Mouse (Mus musculus): Measurements from ENCODE around the gene Klc3.

Gene Klc3

DNA sequence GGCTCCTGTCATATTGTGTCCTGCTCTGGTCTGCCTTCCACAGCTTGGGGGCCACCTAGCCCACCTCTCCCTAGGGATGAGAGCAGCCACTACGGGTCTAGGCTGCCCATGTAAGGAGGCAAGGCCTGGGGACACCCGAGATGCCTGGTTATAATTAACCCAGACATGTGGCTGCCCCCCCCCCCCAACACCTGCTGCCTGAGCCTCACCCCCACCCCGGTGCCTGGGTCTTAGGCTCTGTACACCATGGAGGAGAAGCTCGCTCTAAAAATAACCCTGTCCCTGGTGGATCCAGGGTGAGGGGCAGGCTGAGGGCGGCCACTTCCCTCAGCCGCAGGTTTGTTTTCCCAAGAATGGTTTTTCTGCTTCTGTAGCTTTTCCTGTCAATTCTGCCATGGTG lies 5.8 kb upstream of the Klc3 start:
- no peak for DNase-seq (ENCODE audit: low spot score in 2 of 2)

DNA sequence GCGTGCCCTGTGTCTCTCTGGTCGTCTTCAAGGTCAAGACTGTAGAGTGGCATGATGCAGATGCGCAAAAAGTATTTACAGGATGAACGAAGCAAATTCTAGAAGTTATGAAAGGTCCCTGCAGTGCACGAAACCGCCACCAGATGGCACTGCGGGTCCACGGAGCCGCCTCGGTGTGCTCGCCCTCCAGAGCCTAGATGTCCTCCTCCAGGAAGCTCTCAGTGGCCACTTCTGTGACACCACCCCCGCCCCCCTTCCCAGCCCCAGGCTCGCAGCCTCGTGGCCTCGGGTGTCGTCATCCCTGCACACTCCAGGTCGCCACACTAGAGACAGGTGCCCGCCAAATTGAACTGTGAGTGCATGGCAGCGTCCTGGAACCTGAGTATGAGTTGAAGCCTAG lies 1.5 kb upstream of the Klc3 start:
- DNase-seq (ENCODE audit: low spot score in 2 of 2) = peak; percentile 82 to 90

DNA sequence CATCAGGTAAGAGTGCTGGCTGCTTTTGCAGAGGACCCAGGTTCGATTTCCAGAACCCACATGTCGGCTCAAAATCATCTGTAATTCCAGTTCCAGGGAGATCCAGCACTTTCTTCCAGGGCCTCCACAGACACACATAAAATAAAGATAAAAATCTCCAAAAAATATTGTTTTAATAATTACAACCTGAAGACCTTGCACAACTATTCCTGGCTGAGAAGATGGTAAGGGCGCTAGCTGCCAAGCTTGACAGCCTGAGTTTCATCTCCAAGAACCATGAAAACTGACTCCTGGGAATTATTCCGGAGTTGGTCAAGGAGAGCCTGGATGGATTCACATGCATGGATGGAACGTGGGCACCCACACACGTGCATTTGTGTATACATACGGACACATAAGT lies 572 bp upstream of the Klc3 start, which contains the start of gene Ckm:
TSS of gene Ckm (plus strand) at position 301 of the 400 bp plus-strand sequence.
- no peak for DNase-seq (ENCODE audit: low spot score in 2 of 2)

DNA sequence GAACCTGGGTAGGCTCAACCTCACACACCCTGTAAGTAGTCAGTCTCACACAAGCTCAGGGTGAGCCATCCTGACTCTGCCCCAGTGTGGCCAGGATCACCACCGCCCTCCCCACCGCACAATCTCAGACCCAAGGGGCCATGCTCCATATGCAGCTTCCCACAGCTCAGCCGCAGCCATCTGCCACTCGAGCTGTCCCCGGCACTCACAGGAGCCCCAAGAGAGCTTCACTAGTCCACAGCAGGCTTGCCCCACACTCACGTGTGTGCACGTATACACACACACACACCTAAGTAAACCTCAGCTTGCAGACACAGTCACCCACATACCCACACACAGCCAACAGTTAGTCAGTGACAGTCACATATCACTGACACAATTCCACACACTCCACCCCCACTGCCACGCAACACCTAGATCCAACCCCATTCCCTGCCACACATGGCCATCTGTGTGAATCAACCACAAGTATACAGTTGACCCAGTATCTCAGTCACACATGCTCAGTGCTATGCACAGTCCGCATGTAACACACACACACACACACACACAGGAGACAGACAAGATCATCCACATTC lies 1.3 kb downstream of the Klc3 start:
- no peak for DNase-seq (ENCODE audit: low spot score in 2 of 2)

DNA sequence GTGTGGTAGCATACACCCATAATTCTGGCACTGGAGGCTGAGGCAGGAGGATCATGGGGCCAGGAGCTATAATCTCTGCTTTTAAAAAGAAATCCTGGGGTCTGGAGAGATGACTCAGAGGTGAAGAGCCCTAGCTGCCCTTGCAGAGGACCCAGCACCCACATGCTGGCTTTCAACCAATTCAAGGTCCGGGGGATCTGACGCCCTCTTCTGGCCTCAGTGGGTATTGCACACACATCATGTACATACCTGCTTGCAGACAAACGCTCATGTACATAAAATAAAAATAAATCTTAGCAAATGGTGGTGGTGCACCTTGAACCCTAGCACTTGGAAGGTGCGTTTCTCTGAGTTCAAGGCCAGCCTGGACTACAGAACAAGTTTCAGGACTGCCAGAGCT lies 3.0 kb downstream of the Klc3 start:
- no peak for DNase-seq (ENCODE audit: low spot score in 2 of 2)

DNA sequence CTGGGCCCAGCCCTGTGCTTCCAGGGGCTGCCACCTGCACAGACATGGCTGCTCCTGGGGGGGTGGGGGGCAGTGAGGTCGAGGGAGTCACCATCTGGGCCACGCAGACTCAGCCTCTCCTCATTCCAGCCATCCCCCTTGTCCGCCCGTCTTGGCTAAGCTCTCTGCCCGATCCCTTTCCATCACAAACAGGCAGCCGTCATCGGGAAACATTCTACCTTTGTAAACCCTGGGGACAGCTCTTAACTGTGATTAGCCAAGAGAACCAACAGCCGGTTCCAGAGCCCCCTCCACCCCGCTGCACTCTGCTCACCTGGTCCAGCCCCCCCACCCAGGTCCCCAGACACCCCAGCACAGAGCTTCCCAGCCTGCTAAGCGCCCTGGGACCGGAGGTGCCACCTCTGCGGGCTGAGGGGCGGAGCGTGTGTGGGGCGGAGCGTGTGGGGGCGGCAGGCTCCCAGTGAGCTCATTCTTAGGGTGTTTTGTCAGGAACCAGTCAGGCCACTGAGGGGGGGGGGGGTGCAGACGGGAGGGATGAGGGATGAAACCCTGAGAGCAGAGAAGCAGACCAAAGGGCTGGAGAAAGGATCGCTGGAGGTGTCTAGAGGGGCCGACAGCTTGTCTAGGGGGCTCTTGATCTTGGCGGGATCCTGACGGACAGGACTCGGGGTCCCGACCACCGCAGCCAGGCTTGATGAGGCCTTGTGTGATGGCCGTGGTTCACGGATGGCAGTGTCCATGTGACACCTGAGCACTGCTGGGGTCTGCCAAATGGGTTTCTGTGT lies 4.2 kb downstream of the Klc3 start:
- peak in 1 of 2 experiments; percentile 55 for DNase-seq (ENCODE audit: low spot score in 2 of 2)

DNA sequence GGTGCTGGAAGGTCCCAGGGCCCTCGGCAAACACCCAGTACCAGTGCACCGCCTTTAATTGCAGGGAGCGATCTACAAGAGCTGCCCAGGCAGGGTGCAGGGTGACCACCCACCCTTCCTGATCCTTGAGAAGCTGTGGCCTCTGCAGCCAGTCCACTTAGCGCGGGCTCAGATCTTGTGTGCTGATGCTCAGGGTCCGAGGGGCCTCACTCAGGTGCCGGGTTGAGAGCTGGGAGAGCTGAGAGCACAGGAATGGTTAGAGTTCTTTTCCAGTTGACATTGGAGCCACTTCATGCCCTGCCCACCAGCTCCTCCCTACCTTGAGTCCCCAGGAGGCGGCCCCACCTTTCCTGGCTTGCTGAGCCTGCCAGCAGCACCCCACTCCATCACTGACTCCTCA lies 9.4 kb downstream of the Klc3 start:
- DNase-seq (ENCODE audit: low spot score in 2 of 2) = no peak

DNA sequence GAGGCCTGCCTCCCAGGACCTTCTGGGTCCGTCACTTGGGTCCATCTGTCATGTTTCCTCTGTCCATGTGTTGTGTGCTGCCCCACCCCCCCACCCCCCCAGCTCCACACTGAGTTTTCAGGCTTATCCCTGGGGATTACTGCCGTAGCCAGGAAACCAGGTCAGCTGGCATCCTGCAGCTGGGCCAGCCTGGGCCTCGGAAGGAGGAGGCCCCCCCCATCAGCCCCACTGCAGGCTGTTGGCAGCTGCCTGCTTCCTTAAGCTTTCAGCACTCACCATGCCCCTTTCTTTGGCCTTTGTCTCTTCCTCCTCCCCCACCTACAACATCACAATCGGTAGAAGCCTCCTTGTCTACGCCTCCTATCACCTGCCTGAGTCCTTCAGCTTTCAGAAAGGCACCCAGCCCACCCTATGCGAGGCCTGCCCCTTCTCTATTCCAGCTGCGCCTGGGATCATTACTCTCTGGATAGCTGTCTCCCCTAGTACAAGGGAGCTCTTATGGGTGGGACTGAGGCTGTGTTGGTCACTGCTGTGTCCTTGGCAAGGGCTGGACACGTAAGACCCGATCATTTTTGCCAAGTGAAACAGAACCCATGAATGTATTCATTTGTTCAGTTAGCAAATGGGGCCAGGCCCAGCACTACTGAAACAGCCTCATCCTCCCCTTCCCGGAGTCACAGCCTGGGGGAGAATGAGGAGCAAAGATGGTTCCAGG lies 15.0 kb downstream of the Klc3 start:
- no peak for DNase-seq (ENCODE audit: low spot score in 2 of 2)

DNA sequence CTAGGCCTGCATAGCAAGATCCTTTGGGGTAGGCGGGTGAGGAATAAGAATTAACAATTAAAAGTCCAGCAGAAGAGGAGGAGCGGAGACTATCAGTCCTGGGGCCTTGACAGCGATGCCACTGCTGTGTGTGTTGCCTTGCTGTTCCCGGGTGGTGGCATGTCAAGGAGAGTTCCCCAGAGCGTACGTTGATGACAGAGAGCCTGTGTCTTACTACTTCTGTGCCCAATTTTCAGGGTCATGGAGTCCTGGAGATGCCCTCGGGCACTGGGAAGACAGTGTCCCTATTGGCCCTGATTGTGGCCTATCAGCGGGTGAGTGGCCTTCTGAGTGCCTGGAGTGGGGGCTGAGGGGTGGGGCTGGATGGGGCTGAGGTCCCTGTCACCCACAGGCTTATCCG lies 20.2 kb downstream of the Klc3 start:
- no peak for DNase-seq (ENCODE audit: low spot score in 2 of 2)

DNA sequence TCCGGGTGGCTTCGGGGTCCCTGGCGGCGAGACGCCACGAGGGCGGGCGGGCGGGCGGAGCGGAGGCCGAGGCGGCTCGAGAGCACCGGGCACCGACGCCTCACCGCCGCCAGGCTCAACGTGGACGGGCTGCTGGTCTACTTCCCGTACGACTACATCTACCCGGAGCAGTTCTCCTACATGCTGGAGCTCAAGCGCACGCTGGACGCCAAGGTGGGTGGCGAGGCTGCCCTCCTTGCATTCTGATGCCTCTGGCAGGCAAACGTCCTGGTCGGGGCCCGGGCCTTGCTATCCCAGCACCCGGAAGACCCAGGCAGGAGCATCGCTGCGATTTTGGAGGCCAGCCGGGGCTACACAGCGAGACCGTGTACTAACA lies 21.8 kb downstream of the Klc3 start:
- DNase-seq (ENCODE audit: low spot score in 2 of 2) = no peak

DNA sequence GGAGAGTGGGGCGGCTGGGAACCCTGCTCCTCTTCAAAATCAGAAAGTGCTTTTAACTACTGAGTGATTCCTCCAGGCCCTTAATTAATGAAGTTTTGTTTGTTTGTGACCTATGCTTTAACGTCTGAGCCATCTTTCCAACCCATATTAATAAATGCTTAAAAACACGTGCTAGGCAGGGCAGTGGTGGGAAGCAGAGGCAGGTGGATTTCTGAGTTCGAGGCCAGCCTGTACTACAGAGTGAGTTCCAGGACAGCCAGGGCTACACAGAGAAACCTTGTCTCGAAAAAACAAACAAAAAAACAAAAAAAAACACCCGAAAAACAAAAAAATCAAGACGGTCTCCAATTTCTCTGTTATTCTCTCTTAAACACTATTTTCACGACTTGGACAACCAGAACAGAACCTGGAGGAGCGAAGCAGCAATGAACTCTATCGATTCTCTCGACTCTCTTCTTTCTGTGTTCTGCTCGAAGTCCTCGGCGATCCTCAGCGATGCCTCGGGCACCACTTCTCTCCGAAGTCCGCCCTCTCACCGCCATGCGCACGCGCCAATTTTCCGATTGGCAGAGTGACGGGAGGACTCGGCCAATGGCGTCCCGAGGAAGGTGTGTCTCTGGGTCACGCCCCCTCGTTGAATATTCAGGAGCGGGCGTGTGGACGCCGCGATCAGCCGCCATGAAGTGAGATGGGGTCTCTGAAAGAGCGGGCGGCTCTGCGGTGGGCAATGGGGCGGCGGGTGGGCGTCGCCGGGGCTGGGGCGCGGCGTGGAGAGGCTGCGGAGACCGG lies 22.3 kb downstream of the Klc3 start, which contains the start of gene Ercc2:
TSS of gene Ercc2 (plus strand) at position 634 of the 789 bp plus-strand sequence.
- DNase-seq (ENCODE audit: low spot score in 2 of 2) = peak; percentile 96 to 99

DNA sequence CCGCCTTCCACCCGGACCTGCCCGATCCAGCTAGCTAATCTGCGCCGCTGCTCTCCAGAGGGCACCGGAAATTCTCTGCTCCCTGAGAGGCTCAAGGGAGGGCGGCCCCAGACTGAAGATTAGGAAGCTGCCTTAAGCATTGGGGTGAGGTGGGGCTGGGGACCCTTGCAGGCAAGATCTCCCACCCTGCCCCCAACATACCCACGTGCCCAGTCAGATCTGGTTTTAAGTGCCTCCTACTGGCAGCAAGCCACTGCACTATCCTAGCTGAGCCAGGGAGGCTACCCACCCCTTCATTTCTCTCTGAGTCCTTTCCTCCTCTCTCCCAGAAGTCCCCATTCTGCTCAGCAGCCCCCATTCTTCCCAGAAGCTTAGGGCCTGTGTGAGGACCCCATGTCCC lies 25.9 kb downstream of the Klc3 start:
- no peak for DNase-seq (ENCODE audit: low spot score in 2 of 2)

DNA sequence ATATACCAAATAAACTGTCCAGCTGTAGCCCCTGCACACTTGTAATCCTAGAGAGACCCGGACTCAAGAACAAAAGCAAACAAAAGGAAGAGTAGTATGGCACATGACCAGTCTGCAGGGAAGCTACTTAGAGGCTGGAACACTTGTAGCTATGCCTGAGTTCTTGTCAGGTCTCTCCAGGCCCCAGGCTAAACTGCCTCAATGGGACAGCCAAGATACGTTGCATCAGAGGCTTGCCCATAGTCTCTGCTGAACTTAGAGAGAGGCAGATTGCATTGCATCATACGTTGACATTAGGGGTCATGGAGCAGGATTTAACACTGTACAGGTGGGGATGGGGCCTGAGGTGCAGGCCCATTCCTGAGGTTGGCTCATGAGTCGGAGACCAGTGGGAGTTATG lies 27.9 kb downstream of the Klc3 start:
- DNase-seq (ENCODE audit: low spot score in 2 of 2) = no peak

DNA sequence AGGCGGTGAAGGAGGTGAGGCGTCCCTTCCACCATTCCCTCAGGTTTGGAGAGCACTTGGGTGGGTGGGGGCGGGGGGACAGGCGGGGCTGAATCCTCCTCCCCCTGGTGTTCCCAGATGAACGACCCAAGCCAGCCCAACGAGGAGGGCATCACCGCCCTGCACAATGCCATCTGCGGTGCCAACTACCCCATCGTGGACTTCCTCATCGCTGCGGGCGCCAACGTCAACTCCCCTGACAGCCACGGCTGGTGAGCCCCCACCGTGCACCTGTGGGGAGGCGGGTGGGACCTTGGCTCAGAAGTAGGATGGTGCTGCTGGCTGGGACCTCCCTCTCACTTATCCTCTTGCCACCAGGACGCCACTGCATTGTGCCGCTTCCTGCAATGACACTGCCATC lies 28.5 kb downstream of the Klc3 start:
- DNase-seq (ENCODE audit: low spot score in 2 of 2) = no peak

DNA sequence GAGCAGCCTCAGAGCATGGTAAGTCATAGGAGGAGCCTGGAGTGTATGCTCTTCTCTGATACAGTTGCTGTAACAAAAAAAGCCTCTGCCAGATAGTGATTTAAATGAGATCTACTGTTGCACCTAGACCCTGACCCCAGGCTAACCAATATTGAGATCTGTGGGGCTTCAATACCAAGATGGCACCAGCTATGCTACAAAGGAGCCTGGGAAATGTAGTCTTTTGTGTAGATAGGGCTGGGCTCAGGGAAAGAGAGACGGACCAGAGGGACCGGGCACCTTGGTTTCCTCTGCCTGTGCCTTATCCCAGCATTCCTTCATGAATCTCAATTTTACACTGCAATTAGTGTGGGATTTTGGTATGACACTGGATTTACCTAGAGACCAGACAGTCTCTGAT lies 30.5 kb downstream of the Klc3 start:
- DNase-seq (ENCODE audit: low spot score in 2 of 2) = no peak

DNA sequence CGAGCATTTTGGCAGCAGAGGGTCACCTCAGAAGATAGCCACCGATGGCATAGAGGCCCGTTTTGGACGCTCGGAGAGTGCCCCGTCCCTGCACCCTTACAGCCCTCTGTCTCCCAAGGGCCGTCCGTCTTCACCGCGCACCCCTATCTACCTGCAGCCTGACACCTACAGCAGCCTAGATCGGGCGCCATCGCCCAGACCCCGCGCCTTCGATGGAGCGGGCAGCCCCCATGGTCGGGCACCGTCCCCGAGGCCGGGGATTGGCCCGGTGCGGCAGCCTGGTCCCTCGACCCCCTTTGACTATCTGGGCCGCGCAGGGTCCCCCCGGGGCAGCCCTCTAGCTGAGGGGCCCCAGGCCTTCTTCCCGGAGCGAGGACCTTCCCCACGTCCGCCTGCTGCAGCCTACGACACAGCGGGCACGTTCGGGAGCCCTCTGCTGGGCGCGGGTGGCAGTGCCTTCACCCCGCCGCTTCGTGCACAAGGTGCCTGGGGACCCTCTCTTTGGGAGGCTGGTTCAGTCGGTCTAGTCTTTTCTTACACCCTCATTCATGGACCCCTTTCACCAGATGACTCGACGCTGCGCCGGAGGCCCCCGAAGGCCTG lies 34.0 kb downstream of the Klc3 start:
- DNase-seq (ENCODE audit: low spot score in 2 of 2) = peak; percentile 54 to 76

DNA sequence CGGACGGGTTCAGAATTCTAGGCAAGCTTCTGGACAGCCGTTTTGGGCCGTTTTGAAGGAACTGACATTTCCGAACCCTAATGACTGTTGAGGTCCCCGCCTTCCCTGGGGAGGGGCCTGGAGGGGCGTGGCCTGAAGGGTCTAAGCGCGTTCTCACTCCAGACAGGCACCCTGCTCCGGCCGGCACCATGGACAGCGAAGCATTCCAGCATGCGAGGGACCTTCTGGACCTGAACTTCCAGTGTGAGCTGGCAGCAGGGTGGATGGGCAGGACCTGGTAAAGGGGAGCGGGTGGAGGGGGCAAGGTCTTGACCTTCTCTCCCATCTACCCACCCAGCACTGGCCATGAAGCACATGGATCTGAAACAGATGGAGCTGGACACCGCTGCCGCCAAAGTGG lies 35.5 kb downstream of the Klc3 start:
- DNase-seq (ENCODE audit: low spot score in 2 of 2) = peak in 1 of 2 experiments; percentile 47

DNA sequence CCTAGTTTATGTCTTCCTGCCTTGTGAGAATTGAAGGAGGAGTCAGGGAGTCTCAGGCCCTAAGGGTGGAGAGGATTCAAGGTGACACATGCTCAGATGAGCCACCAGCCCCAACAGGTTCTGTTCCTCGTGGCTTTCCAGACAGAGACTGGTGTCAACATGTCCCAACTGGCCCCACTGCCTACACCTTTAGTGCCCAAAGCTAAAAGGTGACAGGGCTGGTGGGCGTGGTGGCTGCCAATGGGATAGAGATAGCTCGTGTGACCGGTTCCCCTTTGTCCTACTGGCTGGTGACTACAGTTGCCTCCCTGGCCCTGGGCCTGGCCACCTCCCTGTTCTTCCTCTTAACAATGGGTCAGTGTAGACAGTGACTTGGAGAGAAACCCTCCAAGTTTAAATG lies 38.5 kb downstream of the Klc3 start:
- no peak for DNase-seq (ENCODE audit: low spot score in 2 of 2)

DNA sequence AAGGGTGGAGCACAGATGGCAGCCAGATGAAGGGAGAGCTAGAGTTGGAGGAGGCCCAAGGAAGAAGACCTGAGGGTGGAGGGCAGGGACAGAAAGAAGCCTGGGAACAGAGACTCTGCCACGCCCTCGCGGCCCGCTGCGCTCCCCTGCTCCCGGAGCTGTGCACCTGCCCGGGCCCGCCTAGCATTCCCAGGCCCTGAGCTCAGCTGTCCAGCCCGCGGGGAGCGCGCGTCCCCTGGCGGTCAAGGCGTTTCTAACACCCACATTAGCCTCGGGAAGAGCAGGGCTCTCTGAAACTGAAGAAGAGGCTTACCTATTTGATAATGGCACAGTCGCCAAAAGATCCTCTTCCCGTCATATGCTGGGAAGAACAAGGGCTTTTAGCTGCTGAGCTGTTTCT lies 40.0 kb downstream of the Klc3 start:
- DNase-seq (ENCODE audit: low spot score in 2 of 2) = peak; percentile 68 to 81

DNA sequence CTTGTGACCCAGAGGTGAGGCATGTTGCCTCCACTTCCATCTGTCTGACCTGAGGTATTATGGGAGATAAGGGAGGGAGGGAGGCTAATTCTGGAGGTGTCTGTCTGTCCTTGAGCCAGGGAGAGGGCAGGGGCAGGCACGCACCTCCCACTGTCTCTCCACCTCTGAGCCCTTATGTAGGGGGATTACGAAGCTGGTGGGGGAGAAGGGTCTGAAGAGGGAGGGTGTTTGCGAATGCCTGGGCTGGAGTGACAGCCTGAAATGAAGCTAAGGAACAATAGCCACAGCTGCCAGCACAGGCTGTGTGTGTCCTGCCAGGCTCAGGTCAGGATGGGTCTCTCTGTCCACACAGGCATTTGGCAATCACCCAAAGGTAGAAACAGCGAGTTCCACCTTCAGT lies 41.6 kb downstream of the Klc3 start:
- DNase-seq (ENCODE audit: low spot score in 2 of 2) = no peak

DNA sequence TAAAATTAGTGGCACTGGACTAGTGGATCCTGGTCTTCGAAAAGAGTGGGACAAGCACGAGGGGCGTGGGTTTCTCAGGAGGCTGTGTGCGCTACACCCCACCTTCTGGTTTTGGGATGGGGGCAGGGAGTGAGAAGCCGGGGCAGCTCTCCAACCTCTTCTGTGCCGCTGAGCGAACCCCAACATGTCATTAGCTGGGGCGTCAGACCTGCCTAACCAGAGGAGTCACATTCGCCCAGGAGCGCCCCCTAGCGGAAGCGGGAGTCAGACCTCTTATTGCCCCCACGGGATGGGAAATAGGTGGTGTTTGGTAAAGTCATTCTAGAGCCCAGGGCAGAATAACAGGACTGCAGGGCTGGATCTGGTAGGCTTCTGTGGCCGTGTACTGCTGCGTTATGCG lies 42.2 kb downstream of the Klc3 start:
- DNase-seq (ENCODE audit: low spot score in 2 of 2) = peak; percentile 79 to 93

DNA sequence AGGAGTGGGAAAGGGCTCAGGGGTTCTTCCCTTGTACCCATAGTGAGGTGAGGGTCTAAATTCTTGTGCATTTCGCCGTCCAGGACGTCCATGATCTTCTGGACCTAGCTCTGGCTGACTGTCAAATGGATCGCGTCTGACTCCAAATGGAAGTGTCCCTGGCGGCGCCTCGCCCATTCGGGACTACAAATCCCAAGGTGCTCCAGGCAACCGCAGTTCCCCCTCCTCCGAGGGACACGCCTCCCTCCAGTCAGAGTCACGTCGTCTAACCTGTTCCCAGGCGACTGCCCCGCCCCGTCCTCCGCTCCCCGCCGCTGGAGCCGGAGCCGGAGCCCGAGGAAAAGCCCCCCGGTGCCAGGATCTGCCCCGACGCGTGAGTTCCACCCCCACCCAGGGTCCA lies 43.0 kb downstream of the Klc3 start:
- peak; percentile 66 to 86 for DNase-seq (ENCODE audit: low spot score in 2 of 2)
